Mouse (Mus musculus) yolk sac, embryonic 10.5 days (tissue): Measurements from ENCODE around the gene Zfhx3.
"Not testable (repeated sequence)": the region's sequence is repeated elsewhere in the genome, so short reads cannot be mapped to it uniquely, and the experiment has no call there.

Source experiments
- DNase-seq: peaks from one replicate; pipeline ENCODE4 v3.0.0-alpha.2; 2017; ENCODE audit warnings: low spot score

Gene Zfhx3

DNA sequence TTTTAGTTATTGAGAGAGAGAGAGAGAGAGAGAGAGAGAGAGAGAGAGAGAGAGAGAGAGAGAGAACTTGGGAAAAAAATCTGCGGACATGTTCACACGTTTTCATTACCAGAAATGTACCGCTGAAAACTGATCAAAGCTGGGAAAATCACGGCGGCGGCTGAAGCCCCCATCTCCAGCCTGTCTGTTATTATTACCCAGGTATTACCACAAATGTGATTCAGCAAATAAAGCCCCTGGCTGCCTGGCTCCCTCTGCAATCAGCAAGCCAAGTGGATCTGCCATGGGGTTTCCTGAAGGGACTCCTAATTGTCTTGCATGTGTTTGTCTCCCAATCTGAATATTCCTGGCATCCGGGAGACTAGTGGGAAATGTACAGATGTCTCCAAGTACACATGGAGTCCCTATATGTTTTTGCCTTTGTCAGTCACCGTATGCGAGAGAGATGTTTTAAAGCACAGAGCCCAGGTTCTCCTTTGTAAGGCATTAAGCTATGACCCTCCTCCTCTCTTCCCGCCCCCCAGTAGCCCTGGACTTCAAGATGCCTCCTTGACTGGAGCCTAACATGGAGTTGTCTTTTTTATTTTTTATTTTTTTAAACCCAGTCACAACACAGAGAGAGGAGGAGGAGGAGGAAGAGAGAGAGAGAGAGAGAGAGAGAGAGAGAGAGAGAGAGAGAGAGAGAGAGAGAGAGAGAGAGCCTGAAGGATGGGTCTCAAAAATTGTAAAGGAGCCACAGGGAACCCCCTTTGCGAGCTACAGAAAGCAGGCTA lies at the start of gene Zfhx3:
Gene Zfhx3 (plus strand): TSS at position 723 of the 773 bp plus-strand sequence.
- DNase-seq: no peak

DNA sequence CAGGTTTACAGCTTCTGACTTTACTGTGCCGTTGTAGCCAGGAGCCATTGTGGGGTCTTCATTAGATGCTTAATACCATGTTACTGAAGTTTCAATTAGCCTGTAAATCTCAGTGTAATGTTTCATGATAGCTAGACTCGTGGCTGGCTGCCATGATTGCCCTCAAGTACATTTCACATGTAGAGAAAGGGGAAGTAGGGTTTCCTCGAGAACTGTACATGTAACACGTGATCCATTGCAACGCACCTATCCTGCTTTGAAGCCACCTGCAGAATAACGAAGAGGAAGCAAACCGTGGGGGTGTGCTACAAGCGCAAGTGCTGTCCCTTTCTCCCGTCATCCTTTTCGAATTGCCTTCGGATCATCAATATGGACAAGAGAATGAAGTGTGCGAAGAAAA lies 23.5 kb upstream of the Zfhx3 start:
- DNase-seq: no peak

DNA sequence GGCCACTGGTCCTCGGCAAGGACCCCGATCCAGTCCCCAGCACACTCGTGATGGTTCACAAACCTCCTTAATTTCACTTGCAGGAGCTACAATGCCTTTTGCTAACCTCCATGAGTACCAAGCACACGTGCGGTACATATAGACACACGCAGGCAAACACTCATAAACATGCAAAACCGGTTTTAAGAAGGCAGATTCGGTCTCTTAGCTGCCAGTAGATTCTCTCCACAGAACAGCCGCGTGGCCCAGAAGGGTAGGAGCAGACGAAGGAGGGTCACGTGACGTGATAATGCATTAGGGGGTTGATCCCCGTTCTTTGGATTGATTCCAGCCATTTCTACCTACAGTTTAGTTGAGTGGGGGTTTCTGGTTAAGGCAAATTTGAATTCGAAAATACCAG lies 16.3 kb upstream of the Zfhx3 start:
- no peak for DNase-seq

DNA sequence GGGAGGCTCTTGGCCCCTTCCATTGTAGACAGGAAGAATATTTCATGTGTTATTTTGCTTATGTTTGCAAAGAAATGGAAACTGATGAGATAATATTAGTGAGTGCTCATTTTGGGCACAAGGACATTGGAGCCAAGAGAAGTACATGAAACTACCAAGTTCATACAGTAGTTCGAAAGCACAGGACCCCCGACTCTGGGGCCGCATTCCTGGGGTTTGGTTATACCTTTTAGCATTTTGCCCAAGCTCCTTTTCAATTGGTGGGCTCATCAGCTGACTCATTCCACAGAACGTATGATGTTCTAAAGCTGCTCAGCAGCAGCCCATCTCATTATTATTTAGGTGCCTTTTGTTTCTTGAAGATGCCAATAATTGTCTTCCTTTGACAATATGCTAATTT lies 5.7 kb upstream of the Zfhx3 start:
- DNase-seq: no peak

DNA sequence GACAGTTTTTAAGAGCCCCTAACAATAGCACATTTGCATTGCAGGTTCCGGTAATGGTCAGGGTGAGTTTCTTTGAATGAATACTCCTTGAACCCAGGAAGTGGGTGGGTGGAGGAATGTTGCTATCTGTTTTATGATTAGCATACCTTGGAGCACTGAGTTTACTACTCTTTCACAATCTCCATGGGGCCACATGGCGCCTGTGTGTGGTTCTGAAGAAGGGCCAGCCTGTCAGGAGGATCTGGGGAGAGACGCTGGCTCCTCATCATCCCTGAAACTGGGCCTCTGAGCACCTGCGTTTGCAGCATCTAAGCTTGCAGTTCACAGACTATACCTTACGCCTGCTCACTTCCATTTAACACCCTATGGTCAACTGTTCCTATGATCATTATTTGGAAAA lies 4.2 kb upstream of the Zfhx3 start:
- not testable (repeated sequence) for DNase-seq

DNA sequence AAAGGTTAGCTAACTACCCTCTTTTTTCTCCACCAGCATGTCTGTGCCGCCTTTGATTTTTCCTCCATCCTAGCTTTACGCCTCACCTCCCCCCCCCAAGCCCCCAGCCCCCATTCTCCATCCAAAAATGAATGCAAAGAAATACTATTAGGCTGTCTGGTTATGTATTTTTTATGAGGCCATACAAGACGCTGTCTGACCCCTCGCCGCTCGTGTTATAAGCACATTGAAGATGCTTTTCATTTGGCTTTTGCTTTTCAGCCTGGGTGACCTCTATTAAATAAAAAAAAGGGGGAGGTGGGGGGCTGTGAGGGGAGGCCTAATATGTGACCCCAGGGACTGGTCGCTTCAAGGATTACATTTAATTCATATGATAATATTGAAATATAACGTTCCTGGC lies 2.3 kb upstream of the Zfhx3 start:
- DNase-seq: no peak

DNA sequence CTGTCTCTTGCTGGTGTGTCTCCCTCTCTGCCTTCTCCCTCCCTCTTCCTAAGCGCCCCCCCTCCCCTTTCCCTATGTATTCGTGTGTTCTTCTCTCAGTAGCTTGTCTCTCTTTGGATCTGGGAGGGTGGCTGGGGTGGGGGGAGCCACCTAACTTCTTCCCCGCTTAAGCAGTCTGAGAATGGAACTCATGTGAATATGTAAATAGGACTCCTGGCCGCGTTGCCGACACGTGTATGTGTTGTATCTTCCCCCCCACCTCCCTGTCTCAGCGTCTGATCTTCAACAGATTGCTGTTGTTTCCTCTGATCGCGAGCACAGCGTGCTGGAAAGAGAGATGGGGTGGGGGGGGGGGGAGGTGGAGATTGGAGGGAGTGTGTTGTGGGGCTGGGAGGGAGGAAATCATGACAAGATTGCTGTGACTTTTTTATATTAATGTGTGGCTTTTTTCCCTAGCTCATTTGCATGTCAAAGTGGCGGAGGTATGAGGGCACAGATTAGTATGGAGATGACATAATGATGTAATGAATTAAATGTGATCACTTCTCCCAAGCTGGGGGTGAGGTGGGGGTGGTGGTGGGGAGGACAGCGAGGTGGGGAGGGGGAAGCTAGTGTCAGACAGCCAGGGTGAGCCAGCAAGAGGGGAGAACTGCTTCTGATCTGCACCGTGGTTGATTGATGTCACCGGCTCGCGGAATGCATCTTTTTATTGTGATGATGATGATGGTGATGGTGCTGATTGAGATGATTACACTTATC lies 487 bp downstream of the Zfhx3 start:
- DNase-seq: peak; percentile 9

DNA sequence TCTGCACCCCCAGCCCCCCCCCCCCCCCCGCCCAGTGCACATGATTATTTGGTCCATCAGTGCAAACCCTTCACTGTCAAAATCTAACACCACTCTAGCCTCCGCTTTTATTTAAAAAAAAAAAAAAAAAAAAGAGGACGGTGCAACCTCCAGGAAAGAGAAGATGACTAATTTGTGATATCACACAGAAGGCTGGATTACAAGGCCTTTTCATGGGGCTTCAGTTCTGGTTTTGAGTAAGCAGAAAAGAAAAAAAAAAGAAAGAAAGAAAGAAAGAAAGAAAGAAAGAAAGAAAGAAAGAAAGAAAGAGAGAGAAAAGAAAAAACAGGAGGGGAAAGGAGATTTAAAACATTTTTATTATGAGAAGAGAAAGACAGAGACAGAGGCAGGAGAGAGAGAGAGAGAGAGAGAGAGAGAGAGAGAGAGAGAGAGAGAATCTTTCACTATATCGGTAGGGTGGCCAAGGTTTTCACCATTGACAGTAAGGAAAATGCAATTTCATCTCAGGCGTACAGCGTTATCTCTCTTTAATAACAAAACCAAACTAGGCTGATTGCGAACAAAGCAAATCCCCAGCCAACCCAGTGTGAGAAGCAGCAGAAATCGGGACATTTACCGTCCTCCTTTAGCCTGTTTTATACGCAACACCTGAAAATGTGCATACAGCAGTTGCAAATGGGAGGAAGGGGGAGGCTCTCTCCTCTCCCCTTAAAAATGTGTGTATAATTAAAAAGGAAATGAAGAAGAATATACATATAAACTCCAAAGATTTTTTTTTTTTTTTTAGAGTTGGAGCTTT lies 1.3 kb downstream of the Zfhx3 start:
- DNase-seq: no peak

DNA sequence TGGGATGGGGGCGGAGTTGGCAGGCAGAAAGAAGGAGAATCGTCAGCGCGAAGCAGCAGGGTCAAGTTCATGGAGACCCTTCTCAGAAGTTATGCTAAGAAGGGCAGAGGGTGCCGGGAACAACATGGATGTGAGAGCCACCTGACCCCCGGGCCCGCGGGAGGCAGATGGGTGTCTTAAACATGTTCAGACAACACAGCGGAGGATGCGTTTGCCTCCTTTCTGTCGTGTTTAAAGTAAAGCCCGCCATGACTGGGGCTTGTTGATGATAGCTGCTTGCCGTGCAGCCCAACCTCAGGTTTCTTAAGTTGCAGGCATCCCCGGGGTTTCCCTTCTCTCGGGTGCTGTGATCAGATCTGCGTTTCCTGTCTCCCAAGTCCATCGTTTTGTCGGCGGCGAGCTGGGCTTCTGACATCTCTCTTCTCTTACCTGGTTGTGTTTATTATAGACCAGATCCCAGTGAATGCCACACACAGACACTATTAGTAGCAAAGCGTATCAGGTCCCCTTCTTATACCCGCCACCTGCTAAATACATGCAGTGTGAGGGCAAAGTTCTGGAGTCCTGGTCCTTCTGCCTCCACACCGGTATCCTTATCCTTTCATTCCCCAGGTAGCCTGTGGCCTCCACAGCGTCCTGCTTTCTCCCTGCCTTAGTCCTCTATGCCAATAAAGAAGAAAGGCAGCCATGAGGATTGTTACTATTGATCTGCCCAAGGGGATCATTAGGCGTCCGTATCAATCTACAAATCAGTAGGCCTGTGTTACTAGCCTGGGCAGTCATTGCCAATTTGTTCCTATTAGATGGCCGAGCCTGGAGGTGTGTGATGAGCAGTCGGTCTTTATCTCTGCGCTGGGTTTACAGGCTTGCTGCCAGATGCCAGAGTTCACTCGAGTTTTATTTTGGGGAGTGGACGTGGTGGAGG lies 2.5 kb downstream of the Zfhx3 start:
- DNase-seq: peak; percentile 25

DNA sequence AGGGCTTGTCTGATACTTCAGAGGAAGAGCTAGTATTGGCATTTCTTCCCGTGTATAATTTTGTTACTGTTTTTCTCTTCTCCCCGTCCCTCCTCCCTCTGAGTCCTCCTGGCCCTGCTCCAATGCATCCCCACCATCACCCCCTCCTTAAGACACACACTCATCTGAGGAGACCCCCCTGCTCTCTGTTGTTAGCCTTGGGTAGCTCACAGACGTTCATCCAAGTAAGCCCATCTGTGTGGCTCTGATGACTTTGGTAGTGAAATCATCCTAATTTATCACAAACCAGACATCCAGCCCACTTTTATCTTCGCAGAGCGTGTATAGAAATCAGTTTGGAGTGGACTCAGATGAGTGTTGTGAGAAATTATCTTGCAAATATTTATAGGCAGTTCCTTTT lies 4.4 kb downstream of the Zfhx3 start:
- no peak for DNase-seq

DNA sequence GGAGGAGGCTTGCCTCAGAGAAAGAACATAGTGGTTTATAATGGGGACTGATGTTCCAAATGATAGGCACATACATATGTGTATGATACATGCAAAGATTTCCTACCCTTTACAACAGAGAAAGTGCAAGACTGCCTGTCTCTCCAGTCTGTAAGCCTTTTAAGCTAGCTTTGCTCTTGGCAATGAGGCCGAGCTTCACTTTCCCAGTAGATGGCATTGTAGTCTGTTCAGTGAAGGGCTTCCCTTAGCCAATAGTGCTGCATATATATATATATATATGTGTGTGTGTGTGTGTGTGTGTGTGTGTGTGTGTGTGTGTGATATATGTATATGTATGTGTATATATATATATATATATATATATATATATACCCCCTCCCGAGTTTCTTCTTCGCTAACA lies 13.4 kb downstream of the Zfhx3 start:
- DNase-seq: no peak

DNA sequence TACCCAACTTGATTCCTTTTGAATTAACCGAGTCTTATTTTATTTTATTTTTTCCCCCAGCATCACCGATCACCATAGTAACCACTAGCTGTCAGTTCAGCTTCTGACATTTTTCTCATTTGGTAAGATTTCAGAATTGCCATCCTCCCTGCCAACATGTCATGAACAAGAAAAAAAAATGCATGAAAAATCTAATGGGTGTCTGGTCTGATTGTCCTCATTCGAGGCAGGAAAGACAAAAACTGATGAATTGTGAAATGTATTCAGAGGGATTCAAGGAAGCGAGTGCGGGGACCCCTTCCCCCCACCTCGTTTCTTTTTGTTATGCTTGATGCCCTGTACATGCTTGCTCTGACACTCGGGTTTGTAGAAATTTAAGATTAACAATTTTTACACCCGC lies 15.1 kb downstream of the Zfhx3 start:
- no peak for DNase-seq

DNA sequence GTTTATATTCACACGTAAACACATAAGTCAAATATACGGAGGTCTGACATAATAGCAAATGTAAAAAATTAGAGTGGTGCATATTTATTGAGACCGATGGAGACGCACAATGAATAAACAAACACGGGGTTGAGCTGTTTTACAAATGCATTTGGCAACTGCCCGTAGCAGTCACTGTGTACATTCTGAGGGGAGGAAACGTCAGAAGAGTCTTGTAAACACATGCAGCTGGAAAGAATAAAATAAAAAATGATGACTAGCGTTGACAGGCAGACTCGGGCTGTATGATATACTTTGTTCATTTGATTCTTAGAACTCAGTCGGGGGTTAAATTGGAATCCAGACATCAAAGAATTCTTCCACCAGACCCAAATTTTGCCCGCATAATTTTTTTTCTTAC lies 18.0 kb downstream of the Zfhx3 start:
- DNase-seq: no peak

DNA sequence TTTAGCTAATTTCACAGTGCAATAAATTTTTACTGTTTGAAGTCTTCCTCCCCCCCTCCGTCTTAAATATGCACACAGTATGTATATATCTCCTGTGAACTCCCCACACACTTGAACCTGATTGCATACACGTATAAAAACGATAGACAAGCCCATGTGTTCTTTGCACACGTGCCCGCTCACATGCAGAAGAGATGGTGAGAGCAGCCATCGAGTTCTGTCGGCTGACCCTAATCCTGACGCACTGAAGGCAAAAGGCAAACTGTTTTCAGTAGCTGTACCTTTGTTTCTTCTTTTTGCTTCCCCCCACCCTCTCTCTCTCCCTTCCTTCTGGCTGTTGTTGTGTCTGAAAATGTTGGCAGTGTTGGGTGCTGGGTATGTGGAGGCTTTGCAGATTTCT lies 18.4 kb downstream of the Zfhx3 start:
- no peak for DNase-seq

DNA sequence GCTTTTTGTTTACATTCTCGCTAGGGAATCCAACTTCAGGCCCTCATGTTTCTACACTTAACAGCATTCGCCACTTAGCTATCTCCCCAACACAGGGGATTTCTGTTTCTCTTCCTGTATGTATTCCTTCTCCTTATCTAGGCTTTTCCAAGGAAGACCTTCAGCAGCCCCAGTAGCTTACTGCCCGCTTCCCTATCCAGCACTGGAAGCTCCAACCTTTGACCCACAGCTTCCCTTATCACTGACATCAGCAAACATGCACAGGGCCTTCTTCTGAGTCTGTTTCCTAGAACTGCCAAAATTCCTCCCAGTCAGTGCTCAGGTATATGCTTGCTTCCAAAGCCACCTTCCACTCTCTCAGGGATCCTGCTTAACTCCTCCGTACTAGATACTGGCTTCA lies 29.8 kb downstream of the Zfhx3 start:
- peak; percentile 85 for DNase-seq

DNA sequence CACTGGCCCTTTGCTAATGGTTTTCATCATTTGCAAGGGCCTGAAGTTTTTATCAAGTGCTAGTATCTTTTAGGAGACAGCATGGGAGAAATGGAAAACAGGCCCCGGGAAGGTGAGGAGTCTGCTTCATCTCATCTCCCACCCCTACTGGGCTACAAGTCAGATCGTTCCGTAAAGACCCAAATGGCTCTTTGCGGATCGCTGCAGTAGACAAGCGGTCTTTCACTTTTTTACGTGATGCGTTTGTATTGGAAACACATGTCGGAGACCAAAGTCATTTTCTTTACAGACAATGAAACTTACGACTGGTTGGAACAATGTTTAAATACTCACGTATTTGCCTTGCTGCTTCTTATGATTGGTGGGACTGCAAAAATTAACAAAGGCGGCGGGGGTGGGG lies 32.0 kb downstream of the Zfhx3 start:
- DNase-seq: no peak

DNA sequence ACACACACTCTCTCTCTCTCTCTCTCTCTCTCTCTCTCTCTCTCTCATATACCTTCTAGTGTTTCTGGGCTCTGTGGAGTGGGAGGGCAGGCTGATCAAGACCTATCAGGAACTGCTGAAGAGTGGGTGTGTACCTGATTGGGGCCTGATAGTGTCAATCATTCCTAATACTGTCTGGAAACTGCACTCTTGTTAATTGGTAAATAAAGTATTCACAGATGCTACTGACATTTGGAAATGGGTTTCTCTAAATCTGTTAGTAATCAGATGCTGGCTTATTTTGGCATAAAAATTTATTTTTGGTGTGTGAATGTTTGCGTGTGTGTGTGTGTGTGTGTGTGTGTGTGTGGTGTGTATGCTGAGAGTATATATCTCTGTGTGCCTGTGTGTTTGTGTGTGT lies 35.8 kb downstream of the Zfhx3 start:
- no peak for DNase-seq

DNA sequence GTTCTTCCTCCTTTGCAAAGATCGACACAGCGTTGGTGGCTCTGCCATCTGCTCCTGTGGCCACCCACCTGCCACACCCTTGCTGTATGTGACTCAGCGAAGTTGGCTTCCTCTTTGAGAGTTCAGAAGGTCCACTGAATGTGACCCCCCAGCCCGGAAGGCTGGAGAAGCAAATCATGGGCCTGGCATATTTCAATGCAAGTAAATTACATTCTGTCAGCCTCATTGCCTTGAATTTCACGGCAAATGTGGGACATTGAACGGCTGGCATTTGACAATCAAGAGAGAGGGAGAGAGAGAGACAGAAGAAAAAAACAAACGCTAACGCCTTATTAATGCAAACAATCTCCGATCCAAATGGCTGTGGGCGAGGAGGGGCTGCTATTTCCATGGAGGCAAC lies 38.2 kb downstream of the Zfhx3 start:
- no peak for DNase-seq

DNA sequence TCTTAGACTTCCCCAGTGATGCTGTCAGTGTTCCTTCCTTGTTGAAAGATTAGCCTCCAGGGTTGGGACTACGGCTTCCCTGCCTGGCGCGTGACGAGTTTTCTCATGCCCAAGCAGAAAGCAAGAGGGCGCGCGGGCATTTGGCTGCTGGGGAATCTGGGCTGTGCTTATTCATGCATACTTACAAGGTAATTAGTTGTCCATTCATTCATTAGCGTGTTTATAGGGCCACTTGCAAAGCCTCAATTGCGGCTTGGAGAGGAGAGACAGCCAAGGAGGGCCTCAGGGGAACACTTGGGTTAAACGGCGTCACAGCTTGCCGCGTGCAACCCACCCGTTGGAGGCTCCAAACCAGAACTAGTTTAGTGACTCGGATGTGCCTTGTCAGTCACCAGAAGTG lies 44.2 kb downstream of the Zfhx3 start:
- no peak for DNase-seq

DNA sequence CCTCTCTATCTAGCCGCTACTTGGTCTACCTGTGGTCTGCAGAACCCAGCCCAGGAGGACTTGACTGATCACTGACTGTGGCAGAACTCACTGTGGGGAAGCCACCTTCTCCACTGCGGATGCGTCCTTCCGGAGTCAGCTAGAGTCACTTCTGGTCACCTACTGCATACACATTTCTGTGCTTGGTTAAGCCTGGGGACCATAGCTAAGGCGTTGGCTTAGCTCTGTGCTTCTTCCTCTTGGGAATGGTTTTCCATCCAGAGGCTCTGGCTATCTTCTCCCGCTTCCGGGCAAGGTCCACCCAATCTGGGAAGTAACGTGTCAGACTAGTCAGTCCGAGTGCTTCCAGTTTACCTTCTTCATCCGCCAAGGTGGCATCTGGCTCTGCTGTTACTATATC lies 56.4 kb downstream of the Zfhx3 start:
- no peak for DNase-seq

DNA sequence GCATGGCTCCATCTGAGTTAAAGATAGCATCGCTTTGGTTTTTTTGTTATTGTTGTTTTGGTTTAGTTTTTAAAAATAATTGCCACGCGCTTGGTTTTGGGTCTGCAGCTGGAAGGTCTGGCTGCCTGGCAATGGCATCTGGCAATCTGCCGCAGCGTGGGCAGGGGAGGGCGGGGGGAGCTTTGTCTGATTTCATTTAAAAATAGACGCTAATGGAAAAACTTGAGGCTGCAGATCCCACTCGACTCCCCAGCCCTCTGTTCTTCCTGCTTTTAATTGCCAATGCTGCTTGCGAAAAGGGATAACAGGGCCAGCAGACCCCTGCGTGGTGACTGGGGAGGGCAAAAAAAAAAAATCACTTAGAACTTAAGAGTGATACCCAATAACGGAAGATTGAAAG lies 69.1 kb downstream of the Zfhx3 start:
- no peak for DNase-seq

DNA sequence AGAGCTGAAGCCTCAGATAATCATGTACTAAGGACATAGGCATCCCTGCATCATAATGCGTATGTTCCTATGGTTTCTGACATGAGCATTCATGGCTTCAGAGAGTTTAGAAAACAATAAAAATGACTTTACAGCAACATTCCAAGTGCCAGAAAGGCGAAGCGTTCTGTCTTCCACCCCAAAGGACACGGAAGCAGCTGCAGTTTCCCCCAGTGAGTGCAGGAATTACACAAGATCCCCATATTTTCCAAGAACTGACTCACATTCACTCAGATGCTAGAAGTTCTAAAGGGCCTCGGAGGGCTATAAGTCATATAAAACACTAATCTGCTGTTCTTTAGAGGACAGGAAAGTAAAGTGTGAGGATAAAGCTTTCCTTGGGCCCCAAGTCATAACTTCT lies 75.3 kb downstream of the Zfhx3 start:
- no peak for DNase-seq
